Mouse (Mus musculus) gastrocnemius, adult 18-20 months (tissue): ENCODE measurements at regions not wholly inside any gene's neighbourhood (a gene's known extent, or its start where the extent isn't known, plus 50 kb on each side); places are given as distances from the start of the nearest gene placed in this dataset.

Experiments
- DNase-seq: peaks from one replicate; pipeline ENCODE4 v3.0.0; 2021; ENCODE audit warnings: low spot score

- peak; percentile 75 for DNase-seq
Observed at GRCm38 (mm10) chr13:46350075-46350747, 68.0 kb upstream of the Rbm24 start.

GRCm38 (mm10) chr13:46355306-46355705 is 62.9 kb upstream of the Rbm24 start:
- no peak for DNase-seq

GRCm38 (mm10) chr13:46355975-46356374 is 62.3 kb upstream of the Rbm24 start:
- no peak for DNase-seq

- DNase-seq = peak; percentile 27
Observed at GRCm38 (mm10) chr13:46357037-46357436, 61.2 kb upstream of the Rbm24 start.

- no peak for DNase-seq
Observed at GRCm38 (mm10) chr13:46360495-46361120, 57.6 kb upstream of the Rbm24 start.

- DNase-seq = no peak
Observed at GRCm38 (mm10) chr13:46363456-46364201, 54.6 kb upstream of the Rbm24 start.

- no peak for DNase-seq
Observed at GRCm38 (mm10) chr13:46364202-46364912, 53.9 kb upstream of the Rbm24 start.

- no peak for DNase-seq
Observed at GRCm38 (mm10) chr13:46365292-46365691, 52.9 kb upstream of the Rbm24 start.
